Mouse (Mus musculus) retina, adult 2 months (tissue): ENCODE results near the gene Fnbp1l.

Experiments
- DNase-seq: peaks from one replicate; pipeline ENCODE4 v3.0.0-alpha.2; 2012; ENCODE audit warnings: low read depth, low spot score

Fnbp1l gene

GRCm38 (mm10) chr3:122528477-122528876 is 91.0 kb downstream of the Fnbp1l start:
- DNase-seq, result no peak

GRCm38 (mm10) chr3:122521294-122521693 is 98.2 kb downstream of the Fnbp1l start:
- DNase-seq, result no peak

- DNase-seq, result no peak
Observed at GRCm38 (mm10) chr3:122520875-122521274, 98.6 kb downstream of the Fnbp1l start.

GRCm38 (mm10) chr3:122520365-122520764 is 99.2 kb downstream of the Fnbp1l start:
- no peak for DNase-seq

- no peak for DNase-seq
Observed at GRCm38 (mm10) chr3:122519082-122519481, 100.4 kb downstream of the Fnbp1l start.

- no peak for DNase-seq
Observed at GRCm38 (mm10) chr3:122518231-122518736, 101.2 kb downstream of the Fnbp1l start.

- DNase-seq, result no peak
Observed at GRCm38 (mm10) chr3:122517726-122518125, 101.8 kb downstream of the Fnbp1l start.

GRCm38 (mm10) chr3:122516327-122516695 is 103.2 kb downstream of the Fnbp1l start:
- DNase-seq, result no peak

- DNase-seq, result no peak
Observed at GRCm38 (mm10) chr3:122515568-122516326, 103.8 kb downstream of the Fnbp1l start.

- DNase-seq, result no peak
Observed at GRCm38 (mm10) chr3:122512725-122513375, 106.7 kb downstream of the Fnbp1l start.

- DNase-seq, result no peak
Observed at GRCm38 (mm10) chr3:122511721-122512619, 107.5 kb downstream of the Fnbp1l start.

GRCm38 (mm10) chr3:122510932-122511331 is 108.6 kb downstream of the Fnbp1l start:
- no peak for DNase-seq

GRCm38 (mm10) chr3:122510240-122510750 is 109.2 kb downstream of the Fnbp1l start:
- DNase-seq, result no peak

GRCm38 (mm10) chr3:122509534-122510239 is 109.8 kb downstream of the Fnbp1l start:
- no peak for DNase-seq

- DNase-seq, result no peak
Observed at GRCm38 (mm10) chr3:122509084-122509483, 110.4 kb downstream of the Fnbp1l start.

GRCm38 (mm10) chr3:122507826-122508225 is 111.7 kb downstream of the Fnbp1l start:
- DNase-seq, result no peak

GRCm38 (mm10) chr3:122506343-122506916 is 113.1 kb downstream of the Fnbp1l start:
- no peak for DNase-seq

GRCm38 (mm10) chr3:122500929-122501328 is 118.6 kb downstream of the Fnbp1l start:
- DNase-seq, result no peak

- no peak for DNase-seq
Observed at GRCm38 (mm10) chr3:122499647-122500046, 119.9 kb downstream of the Fnbp1l start.

GRCm38 (mm10) chr3:122498528-122498927 is 121.0 kb downstream of the Fnbp1l start:
- DNase-seq, result no peak

- no peak for DNase-seq
Observed at GRCm38 (mm10) chr3:122497871-122498270, 121.6 kb downstream of the Fnbp1l start.
